Mouse (Mus musculus): Measurements from ENCODE around the gene Arrdc5.
A peak's percentile ranks its signal among the peaks of the same experiment; 100 is the strongest.

Arrdc5 gene

GRCm38 (mm10) chr17:56254695-56255094 lies 45.4 kb downstream of the Arrdc5 start:
- DNase-seq, result no peak

GRCm38 (mm10) chr17:56251136-56251829 lies 48.8 kb downstream of the Arrdc5 start:
- DNase-seq, result peak; percentile 70

GRCm38 (mm10) chr17:56245608-56246007 lies 54.5 kb downstream of the Arrdc5 start:
- no peak for DNase-seq
